19 mouse cellular contexts compared by ENCODE assay signal in the genomic region with DNA sequence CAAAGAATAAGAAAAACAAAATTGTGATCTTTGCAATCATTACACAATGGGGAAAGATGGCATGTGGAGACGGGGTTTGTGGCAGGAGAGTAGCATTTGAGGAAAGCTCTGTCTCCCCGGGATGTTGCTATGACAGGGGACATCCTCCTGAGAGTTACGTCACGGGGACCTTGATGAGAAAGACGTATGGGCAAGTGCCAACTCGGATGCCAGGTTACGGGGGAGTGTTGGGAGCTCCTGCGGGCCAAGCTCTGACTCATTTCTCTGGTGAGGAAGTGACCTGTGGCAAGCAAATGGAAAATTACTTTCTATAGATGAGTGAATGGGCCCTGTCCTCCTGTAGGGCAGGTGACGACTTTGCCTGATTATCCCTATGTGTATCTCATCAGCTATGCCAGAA. TPM values are rescaled to one million over a fixed set of nuclear protein-coding genes. Genes with fewer than 3 reads are reported as not detected.
A peak's percentile ranks its signal among the peaks of the same experiment; 100 is the strongest.
DNase-seq lines count a peak whose midpoint lies in the region; ATAC-seq and TF ChIP-seq lines count a peak whose summit lies in the region.
"Had no signal": no experiment of that assay in that cellular context is flagged by ENCODE, and none has a peak within 500 bp of the region (broad histone marks: within the 10 kb centered on the region; RNA-seq: fewer than 3 reads in every experiment).

No protein-coding gene starts in this region.

- WGBS in hindbrain, embryonic 16.5 days: 54% methylated on average over 9 of the region's 9 CpGs
- 78% methylated on average over 9 of the region's 9 CpGs for WGBS in hindbrain, embryonic 12.5 days
- WGBS in midbrain, embryonic 11.5 days: 83% methylated on average over 9 of the region's 9 CpGs

- H3K9ac ChIP-seq in hindbrain, embryonic 16.5 days (ENCODE audit: low read depth, low read length): no peak overlapping the region
- no peak overlapping the region for H3K9ac ChIP-seq in hindbrain, embryonic 12.5 days
- H3K9ac ChIP-seq in midbrain, embryonic 11.5 days (ENCODE audit: low read length): no peak overlapping the region
- H3K9ac ChIP-seq: forebrain, embryonic 12.5 days; heart, embryonic 15.5 days; limb, embryonic 15.5 days; liver, postnatal 0 days had no signal

- ATAC-seq in hindbrain, embryonic 16.5 days: no peak
- no peak for ATAC-seq in hindbrain, embryonic 12.5 days (ENCODE audit: low FRiP score)
- ATAC-seq in midbrain, embryonic 11.5 days (ENCODE audit: low FRiP score): no peak
- ATAC-seq: activated CD4-positive, CD25-positive, alpha-beta regulatory T cell, adult 4 months; liver, postnatal 0 days; Patski had no signal

- no peaks in the 10 kb centered on the region for H3K9me3 ChIP-seq in hindbrain, embryonic 16.5 days (ENCODE audit: control insufficient read depth, low read length)
- no peaks in the 10 kb centered on the region for H3K9me3 ChIP-seq in hindbrain, embryonic 12.5 days (replicated peaks)
- H3K9me3 ChIP-seq in midbrain, embryonic 11.5 days (ENCODE audit: control insufficient read depth, low read length): no peaks in the 10 kb centered on the region
- H3K9me3 ChIP-seq: forebrain, embryonic 12.5 days; heart, embryonic 15.5 days; limb, embryonic 15.5 days had no signal

- no peak overlapping the region for H3K4me3 ChIP-seq in left cerebral cortex, adult 2 months
- no peak overlapping the region for H3K4me3 ChIP-seq in hindbrain, embryonic 16.5 days (ENCODE audit: low read length)
- H3K4me3 ChIP-seq in hindbrain, embryonic 12.5 days: no peak overlapping the region
- no peak overlapping the region for H3K4me3 ChIP-seq in midbrain, embryonic 11.5 days (ENCODE audit: low read depth, low read length)
- H3K4me3 ChIP-seq: forebrain, embryonic 12.5 days; heart, embryonic 15.5 days; limb, embryonic 15.5 days had no signal

- intact Hi-C loops in left cerebral cortex, adult 2 months (cut with DNase I): no loop called here

- H3K27ac ChIP-seq in left cerebral cortex, adult 2 months: no peak overlapping the region
- no peak overlapping the region for H3K27ac ChIP-seq in hindbrain, embryonic 16.5 days (ENCODE audit: low read depth, low read length)
- no peak overlapping the region for H3K27ac ChIP-seq in hindbrain, embryonic 12.5 days
- no peak overlapping the region for H3K27ac ChIP-seq in midbrain, embryonic 11.5 days (ENCODE audit: low read depth, low read length)
- H3K27ac ChIP-seq: forebrain, embryonic 12.5 days; heart, embryonic 15.5 days; limb, embryonic 15.5 days had no signal

- H3K27me3 ChIP-seq in hindbrain, embryonic 16.5 days (replicated peaks; ENCODE audit: control insufficient read depth, insufficient read depth, low read length): no peaks in the 10 kb centered on the region
- H3K27me3 ChIP-seq in hindbrain, embryonic 12.5 days: no peaks in the 10 kb centered on the region
- H3K27me3 ChIP-seq in midbrain, embryonic 11.5 days (ENCODE audit: control insufficient read depth, insufficient read depth, low read length): no peaks in the 10 kb centered on the region
- H3K27me3 ChIP-seq: forebrain, embryonic 12.5 days; Patski had no signal

- 0 out of 2 replicates have a peak, but pooled peaks cover 2% of the 10 kb centered on the region for H3K36me3 ChIP-seq in hindbrain, embryonic 16.5 days (ENCODE audit: control insufficient read depth, insufficient read depth, low read length)
- H3K36me3 ChIP-seq in hindbrain, embryonic 12.5 days: no peaks in the 10 kb centered on the region; the same call in 1 of the 2 replicates
- H3K36me3 ChIP-seq in midbrain, embryonic 11.5 days (ENCODE audit: control insufficient read depth, insufficient read depth, low read length): no peaks in the 10 kb centered on the region
- H3K36me3 ChIP-seq: forebrain, embryonic 12.5 days; heart, embryonic 15.5 days; limb, embryonic 15.5 days had no signal

- peak; percentile 17 to 29 for DNase-seq in left cerebral cortex, adult 18-20 months (ENCODE audit: low spot score in 2 of 2)
- no peak for DNase-seq in left cerebral cortex, adult 2 months (ENCODE audit: extremely low spot score in 1 of 2, low spot score in 2 of 2)
- DNase-seq in adrenal gland, postnatal 25 days: peak; percentile 68
- DNase-seq in cerebellum, adult 8-10 months: peak; percentile 81
- no peak for DNase-seq in midbrain, embryonic 11.5 days (ENCODE audit: low spot score, missing footprints)
- DNase-seq: B cell, adult 2 months; kidney, adult 8-10 months; kidney, postnatal 4 days; liver, postnatal 0 days; lung, postnatal 14 days; thymus, postnatal 36 days had no signal

- no peak overlapping the region for H3K4me2 ChIP-seq in hindbrain, embryonic 16.5 days (ENCODE audit: low read length)
- no peak overlapping the region for H3K4me2 ChIP-seq in hindbrain, embryonic 12.5 days (replicated peaks)
- H3K4me2 ChIP-seq in midbrain, embryonic 11.5 days: no peak overlapping the region
- H3K4me2 ChIP-seq: forebrain, embryonic 12.5 days; heart, embryonic 15.5 days; limb, embryonic 15.5 days had no signal

- TF ChIP-seq CTCF in left cerebral cortex, adult 2 months (IDR thresholded peaks at IDR 0.05): no peak

- H3K4me1 ChIP-seq in hindbrain, embryonic 16.5 days (ENCODE audit: control insufficient read depth, insufficient read depth, low read depth, low read length): peaks cover 11% of the 10 kb centered on the region
- peaks cover 27% of the 10 kb centered on the region for H3K4me1 ChIP-seq in hindbrain, embryonic 12.5 days
- H3K4me1 ChIP-seq in midbrain, embryonic 11.5 days (ENCODE audit: control insufficient read depth, insufficient read depth, low read length): peaks cover 19% of the 10 kb centered on the region
- H3K4me1 ChIP-seq: heart, embryonic 15.5 days; limb, embryonic 15.5 days had no signal

RNA-seq across cellular contexts. Expression of a gene that starts 26.0 kb away (rescaled TPM):
- 10 to 100 TPM; 26.4 TPM for total RNA-seq in left cerebral cortex, adult 18-20 months (2021)
- 10 to 100 TPM; 28.8 to 30.7 TPM for total RNA-seq in left cerebral cortex, adult 2 months (2021)
- 1.3 and 2.2 TPM in 2 replicates for total RNA-seq in adrenal gland, postnatal 25 days (2021)
- polyA plus RNA-seq in hindbrain, embryonic 16.5 days (2015; fragmentation: Nextera tagmentation; extraction: Ambion mirVana): 15.7 and 16.3 TPM in 2 replicates
- polyA plus RNA-seq in hindbrain, embryonic 12.5 days (2016; fragmentation: Nextera tagmentation; extraction: Ambion mirVana): 20.7 and 20.9 TPM in 2 replicates
- polyA plus RNA-seq in midbrain, embryonic 11.5 days (2014; fragmentation: Nextera tagmentation; extraction: Ambion mirVana): 17.3 and 17.4 TPM in 2 replicates
- total RNA-seq: hematopoietic stem cell, adult 5-6 weeks had no signal
- polyA plus RNA-seq: activated CD4-positive, CD25-positive, alpha-beta regulatory T cell, adult 4 months had no signal

Comparison
In these comparisons a context has a peak if more than half of its experiments do, and no peak if none do; other contexts are left out.
1. DNase-seq: peak in left cerebral cortex, adult 18-20 months (2 of 2), adrenal gland, postnatal 25 days (single experiment) and cerebellum, adult 8-10 months (single experiment); none in left cerebral cortex, adult 2 months (0 of 2) and midbrain, embryonic 11.5 days (single experiment).